Mouse (Mus musculus): ENCODE measurements around the gene 1500011B03Rik.

1500011B03Rik gene

GRCm38 (mm10) chr5:114779956-114780489 lies 43.2 kb downstream of the 1500011B03Rik start:
- DNase-seq = no peak

GRCm38 (mm10) chr5:114776174-114776573 lies 47.1 kb downstream of the 1500011B03Rik start:
- DNase-seq = no peak

- peak; percentile 30 for DNase-seq
Measured at GRCm38 (mm10) chr5:114775056-114775979, 48.0 kb downstream of the 1500011B03Rik start, which contains the start of gene Git2. Gene Git2 (minus strand): TSS chr5:114775517.

GRCm38 (mm10) chr5:114774403-114775051 lies 48.7 kb downstream of the 1500011B03Rik start, which contains the start of gene Ankrd13a:
Gene Ankrd13a (plus strand): TSS chr5:114774677.
- DNase-seq = peak; percentile 97

- no peak for DNase-seq
Measured at GRCm38 (mm10) chr5:114773780-114774179, 49.5 kb downstream of the 1500011B03Rik start.

GRCm38 (mm10) chr5:114773211-114773710 lies 50.0 kb downstream of the 1500011B03Rik start:
- DNase-seq = peak; percentile 98

GRCm38 (mm10) chr5:114772456-114773203 lies 50.6 kb downstream of the 1500011B03Rik start:
- DNase-seq = peak; percentile 39

GRCm38 (mm10) chr5:114771796-114772195 lies 51.5 kb downstream of the 1500011B03Rik start:
- no peak for DNase-seq

GRCm38 (mm10) chr5:114769786-114770185 lies 53.5 kb downstream of the 1500011B03Rik start:
- DNase-seq = no peak

- DNase-seq = no peak
Measured at GRCm38 (mm10) chr5:114767185-114767584, 56.1 kb downstream of the 1500011B03Rik start.

GRCm38 (mm10) chr5:114766686-114767085 lies 56.6 kb downstream of the 1500011B03Rik start:
- no peak for DNase-seq

GRCm38 (mm10) chr5:114764812-114765735 lies 58.2 kb downstream of the 1500011B03Rik start:
- no peak for DNase-seq

- no peak for DNase-seq
Measured at GRCm38 (mm10) chr5:114761980-114762379, 61.3 kb downstream of the 1500011B03Rik start.

- DNase-seq = no peak
Measured at GRCm38 (mm10) chr5:114759536-114760090, 63.7 kb downstream of the 1500011B03Rik start.
